Mouse (Mus musculus) testis, adult 2 months (tissue): ENCODE data around the gene Wdr73.

Experiments
- CTCF ChIP-seq: fragments of 200-500 bp; IDR thresholded peaks from 2 replicates; pipeline ENCODE4 v1.5.1; 2012; ENCODE audit warnings: low read depth, mild to moderate bottlenecking, inconsistent platforms, low read length, moderate library complexity; ENCODE audit not compliant: control insufficient read depth, insufficient read depth, insufficient replicate concordance
- POLR2A ChIP-seq: fragments of 200-500 bp; IDR thresholded peaks from 2 replicates; pipeline ENCODE4 v1.6.1; 2012; ENCODE audit warnings: low read depth, mild to moderate bottlenecking, inconsistent platforms, low read length, moderate library complexity; ENCODE audit not compliant: control insufficient read depth

- no peak for TF ChIP-seq POLR2A
- no peak for TF ChIP-seq CTCF
Observed at GRCm38 (mm10) chr7:80904921-80905515, 3.9 kb upstream of the Wdr73 start, which contains the start of gene Nmb.
